In the genomic region with DNA sequence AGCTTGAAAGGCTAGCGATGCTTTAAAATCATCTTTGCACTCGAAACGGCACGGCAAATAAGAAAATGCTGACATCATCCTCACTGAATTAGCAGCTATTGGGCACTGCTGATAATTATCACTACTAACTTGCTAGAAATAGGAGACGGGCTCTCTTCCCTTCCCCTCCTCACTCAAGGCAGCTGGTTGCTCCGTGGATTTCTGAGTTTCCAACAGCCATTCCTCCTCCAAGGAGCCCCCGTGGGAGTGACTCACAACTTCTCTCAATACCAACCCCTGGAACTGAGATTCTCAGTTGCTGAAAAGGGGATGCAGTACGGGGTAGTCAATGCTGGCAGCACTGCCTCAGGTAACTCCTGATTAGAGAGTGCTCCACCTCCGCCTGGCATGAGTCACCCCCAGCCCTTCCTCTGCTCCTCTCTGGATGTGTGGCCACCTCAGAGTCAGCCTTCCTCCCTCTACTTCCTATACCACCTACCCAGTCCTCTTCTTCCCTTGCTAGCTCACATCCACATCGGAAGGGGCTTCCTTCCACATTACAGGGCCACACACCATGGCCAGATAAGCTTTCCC, we compare ENCODE assay signal across 11 mouse cellular contexts.
DNase-seq lines count a peak whose midpoint lies in the region; ATAC-seq and TF ChIP-seq lines count a peak whose summit lies in the region.
"Had no signal": no experiment of that assay in that cellular context is flagged by ENCODE, and none has a peak within 500 bp of the region (broad histone marks: within the 10 kb centered on the region; RNA-seq: fewer than 3 reads in every experiment).

No protein-coding gene starts in this region.

- H3K4me2 ChIP-seq in heart, embryonic 14.5 days (ENCODE audit: low read length): peak overlapping the region; percentile 11; the same call in 1 of the 2 replicates
- H3K4me2 ChIP-seq in liver, embryonic 13.5 days: peak overlapping the region; percentile 44
- H3K4me2 ChIP-seq: embryonic facial prominence, embryonic 13.5 days had no signal

- H3K4me1 ChIP-seq in heart, embryonic 14.5 days (ENCODE audit: control insufficient read depth in 2 of 2, insufficient read depth in 2 of 2, low read length in 2 of 2): peaks cover 14 to 17% of the 10 kb centered on the region in 2 experiments
- H3K4me1 ChIP-seq in liver, embryonic 13.5 days (replicated peaks): peaks cover 14% of the 10 kb centered on the region
- no peaks in the 10 kb centered on the region for H3K4me1 ChIP-seq in thymus, adult 2 months (replicated peaks; ENCODE audit: control insufficient read depth, insufficient read depth, low read length)

- DNase-seq in heart, adult 11 months: no peak
- peak; percentile 60 to 65 for DNase-seq in right cerebral cortex, adult 2 months (ENCODE audit: low spot score in 2 of 2)
- no peak for DNase-seq in right cerebral cortex, postnatal 4 days
- no peak for DNase-seq in liver, embryonic 13.5 days
- DNase-seq in thymus, adult 2 months: no peak
- no peak for DNase-seq in ovary, postnatal 10 days (ENCODE audit: low spot score)
- DNase-seq in adrenal gland, postnatal 25 days: no peak

- H3K9me3 ChIP-seq in heart, embryonic 14.5 days (ENCODE audit: control insufficient read depth, low read length): no peaks in the 10 kb centered on the region
- no peaks in the 10 kb centered on the region for H3K9me3 ChIP-seq in liver, embryonic 13.5 days (replicated peaks)

- no peak for TF ChIP-seq CTCF in thymus, adult 2 months (IDR thresholded peaks at IDR 0.05; ENCODE audit: borderline replicate concordance, control insufficient read depth, extremely low read depth, insufficient read depth, low read length, poor library complexity)

- TF ChIP-seq POLR2A in thymus, adult 2 months (IDR thresholded peaks at IDR 0.05; ENCODE audit: control insufficient read depth, extremely low read depth, insufficient read depth, low read length, poor library complexity): no peak

- ATAC-seq in heart, embryonic 14.5 days (ENCODE audit: insufficient number of reproducible peaks, insufficient read depth, low FRiP score, low read depth): no peak
- peak; percentile 39; the same call in 1 of the 2 replicates for ATAC-seq in liver, embryonic 13.5 days (ENCODE audit: low read depth)
- ATAC-seq: activated CD4-positive, CD25-positive, alpha-beta regulatory T cell, adult 4 months had no signal

- 45% methylated on average over 10 of the region's 10 CpGs for WGBS in heart, embryonic 14.5 days
- WGBS in liver, embryonic 13.5 days (ENCODE audit: insufficient replicate concordance): 19% methylated on average over 10 of the region's 10 CpGs
- 70% methylated on average over 10 of the region's 10 CpGs for WGBS in thymus, adult 2 months

- no peak overlapping the region for H3K9ac ChIP-seq in heart, embryonic 14.5 days (ENCODE audit: low read length)
- H3K9ac ChIP-seq in liver, embryonic 13.5 days: no peak overlapping the region
- H3K9ac ChIP-seq: embryonic facial prominence, embryonic 13.5 days had no signal

- no peak overlapping the region for H3K27ac ChIP-seq in heart, embryonic 14.5 days (replicated peaks in 1 of 2; ENCODE audit: control insufficient read depth in 1 of 2, insufficient read depth in 1 of 2, low read depth in 2 of 2, low read length in 2 of 2)
- H3K27ac ChIP-seq in liver, embryonic 13.5 days: no peak overlapping the region
- no peak overlapping the region for H3K27ac ChIP-seq in thymus, adult 2 months (ENCODE audit: control insufficient read depth, insufficient read depth, low read length)
- H3K27ac ChIP-seq: embryonic facial prominence, embryonic 13.5 days had no signal

- H3K4me3 ChIP-seq in heart, embryonic 14.5 days (ENCODE audit: control insufficient read depth in 1 of 2, insufficient read depth in 1 of 2, low read depth in 1 of 2, low read length in 2 of 2): no peak overlapping the region
- no peak overlapping the region; the same call in 1 of the 2 replicates for H3K4me3 ChIP-seq in liver, embryonic 13.5 days (replicated peaks)
- H3K4me3 ChIP-seq in thymus, adult 2 months (ENCODE audit: control insufficient read depth, insufficient read depth, low read length): no peak overlapping the region
- H3K4me3 ChIP-seq: embryonic facial prominence, embryonic 13.5 days had no signal

- no peaks in the 10 kb centered on the region for H3K27me3 ChIP-seq in heart, embryonic 14.5 days (ENCODE audit: control insufficient read depth, insufficient read depth, low read length)
- H3K27me3 ChIP-seq in liver, embryonic 13.5 days: no peaks in the 10 kb centered on the region
- no peaks in the 10 kb centered on the region for H3K27me3 ChIP-seq in thymus, adult 2 months (ENCODE audit: control insufficient read depth, insufficient read depth, low read length)
- H3K27me3 ChIP-seq: CH12.LX; embryonic facial prominence, embryonic 13.5 days had no signal

- H3K36me3 ChIP-seq in heart, embryonic 14.5 days (ENCODE audit: control insufficient read depth, insufficient read depth, low read length): no peaks in the 10 kb centered on the region
- no peaks in the 10 kb centered on the region for H3K36me3 ChIP-seq in liver, embryonic 13.5 days
- H3K36me3 ChIP-seq in thymus, adult 2 months (ENCODE audit: control insufficient read depth, insufficient read depth, low read length): no peaks in the 10 kb centered on the region

Comparison
In these comparisons a context has a peak if more than half of its experiments do, and no peak if none do; other contexts are left out.
1. DNase-seq: peak in right cerebral cortex, adult 2 months (2 of 2); none in heart, adult 11 months (single experiment), right cerebral cortex, postnatal 4 days (single experiment), liver, embryonic 13.5 days (single experiment), thymus, adult 2 months (single experiment), ovary, postnatal 10 days (single experiment) and adrenal gland, postnatal 25 days (single experiment).